Mouse (Mus musculus): Measurements from ENCODE around the gene Gm3250. TPM values are rescaled to one million over a fixed set of nuclear protein-coding genes. Genes with fewer than 3 reads are reported as not detected.

The Gm3250 gene
- polyA plus RNA-seq, 1 experiment from 2014 or later = not detected

- Histone ChIP-seq H3K4me3 (no peak overlapping the region), H3K9me3 (peaks cover 7% of the 10 kb centered on the region; the same call in 1 of the 2 replicates), H3K27ac (no peak overlapping the region), H3K4me1 (0 out of 2 replicates have a peak, but pooled peaks cover 5% of the 10 kb centered on the region), H3K27me3 (ENCODE audit: insufficient read depth, poor library complexity, severe bottlenecking) (no peaks in the 10 kb centered on the region), H3K36me3 (no peaks in the 10 kb centered on the region)
- DNase-seq (ENCODE audit: low spot score) = no peak
- WGBS = 81% methylated on average over 1 of the region's 1 CpGs
These were observed 46.4 kb downstream of the Gm3250 start for GRCm38 (mm10) chr10:77735928-77736327.

Other genes with a start within 250 kb of the Gm3250 start
- 94.9 and 97.0 TPM in 2 replicates for gene Pttg1ip, start 200.8 kb downstream of the Gm3250 start, polyA plus RNA-seq (2016; fragmentation: Nextera tagmentation; extraction: Ambion mirVana)
- gene Sumo3, start 176.4 kb downstream of the Gm3250 start, polyA plus RNA-seq (2016; fragmentation: Nextera tagmentation; extraction: Ambion mirVana) = 235 and 306 TPM in 2 replicates
- gene Gm49325, start 176.3 kb downstream of the Gm3250 start, polyA plus RNA-seq (2016; fragmentation: Nextera tagmentation; extraction: Ambion mirVana) = 2.1 and 2.7 TPM in 2 replicates
- gene Ube2g2, start 160.3 kb downstream of the Gm3250 start, polyA plus RNA-seq (2016; fragmentation: Nextera tagmentation; extraction: Ambion mirVana) = 83.1 and 92.1 TPM in 2 replicates
- 0.14 and 0.38 TPM in 2 replicates for gene Tspear, start 96.0 kb downstream of the Gm3250 start, polyA plus RNA-seq (2016; fragmentation: Nextera tagmentation; extraction: Ambion mirVana)
- not detected in 2 replicates for gene Gm19402, start 91.8 kb downstream of the Gm3250 start, polyA plus RNA-seq (2016; fragmentation: Nextera tagmentation; extraction: Ambion mirVana)
- not detected in 2 replicates for gene Gm9508, start 85.3 kb downstream of the Gm3250 start, polyA plus RNA-seq (2016; fragmentation: Nextera tagmentation; extraction: Ambion mirVana)
- gene Gm10272, start 75.9 kb downstream of the Gm3250 start, polyA plus RNA-seq (2016; fragmentation: Nextera tagmentation; extraction: Ambion mirVana) = not detected in 2 replicates
- gene Gm10024, start 71.1 kb downstream of the Gm3250 start, polyA plus RNA-seq (2016; fragmentation: Nextera tagmentation; extraction: Ambion mirVana) = not detected in 2 replicates
- not detected in 2 replicates for gene Gm10142, start 66.7 kb downstream of the Gm3250 start, polyA plus RNA-seq (2016; fragmentation: Nextera tagmentation; extraction: Ambion mirVana)
- not detected in 2 replicates for gene Krtap12-1, start 61.9 kb downstream of the Gm3250 start, polyA plus RNA-seq (2016; fragmentation: Nextera tagmentation; extraction: Ambion mirVana)
- gene Gm10100, start 56.1 kb downstream of the Gm3250 start, polyA plus RNA-seq (2016; fragmentation: Nextera tagmentation; extraction: Ambion mirVana) = not detected in 2 replicates
- gene Gm18596, start 39.9 kb downstream of the Gm3250 start, polyA plus RNA-seq (2016; fragmentation: Nextera tagmentation; extraction: Ambion mirVana) = not detected in 2 replicates
- not detected in 2 replicates for gene Gm9736, start 31.2 kb downstream of the Gm3250 start, polyA plus RNA-seq (2016; fragmentation: Nextera tagmentation; extraction: Ambion mirVana)
- not detected in 2 replicates for gene Gm3233, start 22.9 kb downstream of the Gm3250 start, polyA plus RNA-seq (2016; fragmentation: Nextera tagmentation; extraction: Ambion mirVana)
- gene Gm3238, start 11.2 kb downstream of the Gm3250 start, polyA plus RNA-seq (2016; fragmentation: Nextera tagmentation; extraction: Ambion mirVana) = not detected in 2 replicates
- gene Gm7138, start 5.6 kb downstream of the Gm3250 start, polyA plus RNA-seq (2016; fragmentation: Nextera tagmentation; extraction: Ambion mirVana) = not detected in 2 replicates
- gene Gm7137, start 5.7 kb upstream of the Gm3250 start, polyA plus RNA-seq (2016; fragmentation: Nextera tagmentation; extraction: Ambion mirVana) = not detected in 2 replicates
- not detected in 2 replicates for gene Gm9639, start 12.5 kb upstream of the Gm3250 start, polyA plus RNA-seq (2016; fragmentation: Nextera tagmentation; extraction: Ambion mirVana)
- not detected in 2 replicates for gene Gm19668, start 16.6 kb upstream of the Gm3250 start, polyA plus RNA-seq (2016; fragmentation: Nextera tagmentation; extraction: Ambion mirVana)
- gene Gm9507, start 29.3 kb upstream of the Gm3250 start, polyA plus RNA-seq (2016; fragmentation: Nextera tagmentation; extraction: Ambion mirVana) = not detected in 2 replicates
- not detected in 2 replicates for gene Gm2696, start 32.1 kb upstream of the Gm3250 start, polyA plus RNA-seq (2016; fragmentation: Nextera tagmentation; extraction: Ambion mirVana)
- gene Krtap10-4, start 44.6 kb upstream of the Gm3250 start, polyA plus RNA-seq (2016; fragmentation: Nextera tagmentation; extraction: Ambion mirVana) = not detected in 2 replicates
- gene Krtap10-10, start 53.4 kb upstream of the Gm3250 start, polyA plus RNA-seq (2016; fragmentation: Nextera tagmentation; extraction: Ambion mirVana) = not detected in 2 replicates
- not detected in 2 replicates for gene Gm36176, start 64.3 kb upstream of the Gm3250 start, polyA plus RNA-seq (2016; fragmentation: Nextera tagmentation; extraction: Ambion mirVana)
- not detected in 2 replicates for gene Gm10318, start 70.3 kb upstream of the Gm3250 start, polyA plus RNA-seq (2016; fragmentation: Nextera tagmentation; extraction: Ambion mirVana)
- gene Gm3285, start 79.4 kb upstream of the Gm3250 start, polyA plus RNA-seq (2016; fragmentation: Nextera tagmentation; extraction: Ambion mirVana) = not detected in 2 replicates
- gene Lrrc3, start 120.0 kb upstream of the Gm3250 start, polyA plus RNA-seq (2016; fragmentation: Nextera tagmentation; extraction: Ambion mirVana) = 2.7 and 4.9 TPM in 2 replicates
- gene Trpm2, start 188.0 kb upstream of the Gm3250 start, polyA plus RNA-seq (2016; fragmentation: Nextera tagmentation; extraction: Ambion mirVana) = 0.43 TPM in 2 replicates
- gene 1810043G02Rik, start 196.0 kb upstream of the Gm3250 start, polyA plus RNA-seq (2016; fragmentation: Nextera tagmentation; extraction: Ambion mirVana) = 16.9 and 23.1 TPM in 2 replicates
- 264 and 274 TPM in 2 replicates for gene Pfkl, start 227.5 kb upstream of the Gm3250 start, polyA plus RNA-seq (2016; fragmentation: Nextera tagmentation; extraction: Ambion mirVana)